Mouse (Mus musculus): ENCODE measurements around the gene Olfr574.

DNA sequence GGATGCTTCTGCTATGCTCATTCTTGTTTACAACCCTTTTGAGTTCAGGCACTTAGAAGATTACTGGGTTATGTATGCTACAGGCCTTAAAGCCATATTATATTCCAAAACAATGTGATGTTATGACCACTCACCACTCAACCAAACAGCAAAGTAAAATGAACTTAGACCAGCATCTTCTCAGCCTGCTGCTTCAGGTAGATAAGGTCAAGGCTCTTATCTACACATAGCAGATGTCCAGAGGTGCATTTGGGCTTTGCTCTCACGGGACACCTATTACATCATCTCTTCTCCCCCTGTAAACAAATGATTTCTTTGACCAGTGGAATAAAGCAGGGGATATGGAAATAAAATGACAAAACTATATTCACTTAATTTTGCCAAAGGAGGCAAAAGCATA, 10.3 kb downstream of the Olfr574 start, which contains the start of gene Olfr575:
- TF ChIP-seq CTCF (IDR thresholded peaks at IDR 0.05; ENCODE audit: extremely low read depth, insufficient read depth, low read length) (no peak), POLR2A (IDR thresholded peaks at IDR 0.05; ENCODE audit: extremely low read depth, insufficient read depth, low read length) (no peak)

Data from cortical plate, adult 2 months (tissue).